Mouse (Mus musculus): ENCODE data around the gene Gm10306. TPM values are rescaled to one million over a fixed set of nuclear protein-coding genes. Genes with fewer than 3 reads are reported as not detected.

The Gm10306 gene
- polyA plus RNA-seq, 1 experiment from 2014 or later: not detected

- Histone ChIP-seq H3K9me3 (ENCODE audit: control insufficient read depth) (no peaks in the 10 kb centered on the region), H3K4me3 (ENCODE audit: low read depth, low read length) (peak overlapping the region; percentile 80), H3K27ac (ENCODE audit: low read depth, low read length) (peak overlapping the region; percentile 78), H3K9ac (ENCODE audit: low read depth, low read length) (peak overlapping the region; percentile 65), H3K36me3 (ENCODE audit: control insufficient read depth, insufficient read depth) (no peaks in the 10 kb centered on the region), H3K4me1 (replicated peaks; ENCODE audit: control insufficient read depth, insufficient read depth, low read length) (peaks cover 3% of the 10 kb centered on the region; the same call in 1 of the 2 replicates), H3K4me2 (replicated peaks; ENCODE audit: low read depth) (peak overlapping the region; percentile 73), H3K27me3 (replicated peaks; ENCODE audit: control insufficient read depth, insufficient read depth, low read length) (no peaks in the 10 kb centered on the region)
- no peak for TF ChIP-seq CTCF (IDR thresholded peaks at IDR 0.05; ENCODE audit: low read depth)
- ATAC-seq: peak; percentile 74
- WGBS: 0% methylated on average over 27 of the region's 33 CpGs
Observed at GRCm38 (mm10) chr4:94602496-94603030, 46.2 kb downstream of the Gm10306 start.

DNA sequence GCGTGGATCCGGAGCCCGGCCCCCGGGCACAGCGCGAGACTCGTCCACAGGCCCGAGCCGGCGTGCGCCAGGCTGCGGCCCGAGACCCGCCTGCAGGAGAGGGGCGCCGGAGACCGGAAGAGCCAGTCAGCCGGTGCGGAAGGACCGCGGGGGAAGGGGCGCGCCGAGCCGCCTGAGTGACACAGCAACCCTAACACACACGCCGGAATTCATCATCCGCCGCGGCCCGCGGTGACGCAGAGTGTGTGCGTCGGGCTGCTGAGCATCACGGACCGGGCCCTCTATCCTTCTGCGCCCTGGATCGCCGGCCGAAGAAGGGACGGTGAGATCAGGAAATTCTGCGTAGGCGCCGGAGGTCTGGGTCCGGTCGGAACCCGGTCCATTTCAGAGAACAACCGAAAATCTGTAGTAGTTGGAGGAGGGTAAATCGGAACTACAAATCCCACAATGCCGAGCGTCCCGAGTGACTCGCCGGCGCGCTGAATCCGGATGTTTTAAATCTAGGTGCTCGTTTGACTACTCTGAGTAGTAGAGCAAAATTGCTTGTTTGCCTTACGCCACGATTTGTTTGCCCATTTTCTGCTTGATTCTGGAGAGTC, 46.8 kb downstream of the Gm10306 start, which contains the start of gene Plaa:
TSS of gene Plaa (minus strand) at position 214 of the 599 bp plus-strand sequence.
- Histone ChIP-seq H3K4me3 (ENCODE audit: low read depth, low read length) (peak within 1 kb of the TSS; percentile 80), H3K36me3 (ENCODE audit: control insufficient read depth, insufficient read depth) (no peaks in the 10 kb centered on the region), H3K27ac (ENCODE audit: low read depth, low read length) (peak within 1 kb of the TSS; percentile 78), H3K4me1 (replicated peaks; ENCODE audit: control insufficient read depth, insufficient read depth, low read length) (peaks cover 3% of the 10 kb centered on the region; the same call in 1 of the 2 replicates), H3K27me3 (replicated peaks; ENCODE audit: control insufficient read depth, insufficient read depth, low read length) (no peaks in the 10 kb centered on the region), H3K9me3 (ENCODE audit: control insufficient read depth) (no peaks in the 10 kb centered on the region), H3K4me2 (replicated peaks; ENCODE audit: low read depth) (peak within 1 kb of the TSS; percentile 73), H3K9ac (ENCODE audit: low read depth, low read length) (peak within 1 kb of the TSS; percentile 65)
- no peak for TF ChIP-seq CTCF (IDR thresholded peaks at IDR 0.05; ENCODE audit: low read depth)
- under 1% methylated on average over 61 of the region's 61 CpGs for WGBS
- peak; percentile 98 for ATAC-seq

GRCm38 (mm10) chr4:94604452-94605019, 48.2 kb downstream of the Gm10306 start:
- H3K4me3 ChIP-seq (ENCODE audit: low read depth, low read length): no peak overlapping the region
- H3K4me2 ChIP-seq (replicated peaks; ENCODE audit: low read depth): no peak overlapping the region
- peaks cover 3% of the 10 kb centered on the region; the same call in 1 of the 2 replicates for H3K4me1 ChIP-seq (replicated peaks; ENCODE audit: control insufficient read depth, insufficient read depth, low read length)
- 91% methylated on average over 2 of the region's 2 CpGs for WGBS
- H3K9me3 ChIP-seq (ENCODE audit: control insufficient read depth): no peaks in the 10 kb centered on the region
- no peak overlapping the region for H3K9ac ChIP-seq (ENCODE audit: low read depth, low read length)
- H3K36me3 ChIP-seq (ENCODE audit: control insufficient read depth, insufficient read depth): no peaks in the 10 kb centered on the region
- H3K27me3 ChIP-seq (replicated peaks; ENCODE audit: control insufficient read depth, insufficient read depth, low read length): no peaks in the 10 kb centered on the region
- no peak overlapping the region for H3K27ac ChIP-seq (ENCODE audit: low read depth, low read length)
- TF ChIP-seq CTCF (IDR thresholded peaks at IDR 0.05; ENCODE audit: low read depth): no peak
- no peak for ATAC-seq

- TF ChIP-seq CTCF (IDR thresholded peaks at IDR 0.05; ENCODE audit: low read depth): no peak
- no peaks in the 10 kb centered on the region for H3K36me3 ChIP-seq (ENCODE audit: control insufficient read depth, insufficient read depth)
- no peaks in the 10 kb centered on the region for H3K9me3 ChIP-seq (ENCODE audit: control insufficient read depth)
- WGBS: 87% methylated on average over 2 of the region's 2 CpGs
- H3K4me1 ChIP-seq (replicated peaks; ENCODE audit: control insufficient read depth, insufficient read depth, low read length): peaks cover 3% of the 10 kb centered on the region; the same call in 1 of the 2 replicates
- no peak overlapping the region for H3K4me2 ChIP-seq (replicated peaks; ENCODE audit: low read depth)
- H3K27me3 ChIP-seq (replicated peaks; ENCODE audit: control insufficient read depth, insufficient read depth, low read length): no peaks in the 10 kb centered on the region
- no peak for ATAC-seq
- no peak overlapping the region for H3K9ac ChIP-seq (ENCODE audit: low read depth, low read length)
- no peak overlapping the region for H3K4me3 ChIP-seq (ENCODE audit: low read depth, low read length)
- H3K27ac ChIP-seq (ENCODE audit: low read depth, low read length): no peak overlapping the region
Observed at GRCm38 (mm10) chr4:94605591-94605990, 49.2 kb downstream of the Gm10306 start.

Other genes starting within 250 kb of the Gm10306 start
- gene Caap1, start 250 bp downstream of the Gm10306 start, polyA plus RNA-seq (2015; fragmentation: Nextera tagmentation; extraction: Ambion mirVana): 9.3 and 9.8 TPM in 2 replicates
- 31.5 and 34.3 TPM in 2 replicates for gene Plaa, start 46.7 kb downstream of the Gm10306 start, polyA plus RNA-seq (2015; fragmentation: Nextera tagmentation; extraction: Ambion mirVana)
- gene Ift74, start 57.9 kb downstream of the Gm10306 start, polyA plus RNA-seq (2015; fragmentation: Nextera tagmentation; extraction: Ambion mirVana): 9.9 and 10.1 TPM in 2 replicates
- gene Lrrc19, start 93.6 kb downstream of the Gm10306 start, polyA plus RNA-seq (2015; fragmentation: Nextera tagmentation; extraction: Ambion mirVana): 28.9 and 32.5 TPM in 2 replicates
- 6.1 and 6.3 TPM in 2 replicates for gene Tek, start 182.7 kb downstream of the Gm10306 start, polyA plus RNA-seq (2015; fragmentation: Nextera tagmentation; extraction: Ambion mirVana)